Mouse (Mus musculus) inflammation-experienced regulatory T-cells, adult 6 months (primary cell): Measurements from ENCODE around the gene Taf5. TPM values are rescaled to one million over a fixed set of nuclear protein-coding genes. Genes with fewer than 3 reads are reported as not detected.

Experiments used
- ATAC-seq: one replicate; pipeline ENCODE4 v1.8.0; 2017
- polyA plus RNA-seq, 3 experiments: library from polyadenylated mRNA; unstranded; fragments of 100-300 nt; shearing (Covaris generic); gene quantifications; one replicate each; pipeline ENCODE4 v1.2.1; 2017

Taf5 gene
- polyA plus RNA-seq, 3 experiments from 2014 or later, result 1.6 to 3.3 (median 1.8) TPM

DNA sequence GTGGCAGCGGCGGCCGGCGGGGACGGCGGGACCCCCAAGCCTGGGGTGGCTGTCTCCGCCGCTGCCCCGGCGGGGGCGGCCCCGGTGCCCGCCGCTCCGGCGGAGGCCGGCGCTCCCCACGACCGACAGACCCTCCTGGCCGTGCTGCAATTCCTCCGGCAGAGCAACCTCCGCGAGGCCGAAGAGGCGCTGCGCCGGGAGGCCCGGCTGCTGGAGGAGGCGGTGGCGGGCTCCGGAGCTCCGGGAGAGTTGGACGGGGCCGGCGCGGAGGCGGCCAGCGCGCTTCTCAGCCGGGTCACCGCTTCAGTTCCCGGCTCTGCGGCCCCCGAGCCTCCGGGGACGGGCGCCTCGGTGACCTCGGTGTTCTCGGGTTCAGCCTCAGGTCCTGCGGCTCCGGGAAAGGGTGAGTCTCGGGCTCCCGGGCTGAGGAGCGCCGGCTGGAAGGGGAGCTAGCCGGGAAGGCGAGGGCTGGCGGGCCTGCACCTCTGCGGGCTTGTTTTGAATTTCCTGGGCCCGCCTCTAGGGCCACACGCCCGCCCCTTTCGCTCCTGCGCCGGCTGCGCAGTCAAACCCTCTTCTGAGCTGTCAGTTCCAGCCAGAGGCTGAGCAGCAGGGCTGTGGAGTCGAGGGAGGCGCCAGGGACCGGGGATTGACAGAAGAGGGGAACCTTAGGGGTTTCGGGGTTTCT is 522 bp downstream of the Taf5 start:
- ATAC-seq, result peak; percentile 94

DNA sequence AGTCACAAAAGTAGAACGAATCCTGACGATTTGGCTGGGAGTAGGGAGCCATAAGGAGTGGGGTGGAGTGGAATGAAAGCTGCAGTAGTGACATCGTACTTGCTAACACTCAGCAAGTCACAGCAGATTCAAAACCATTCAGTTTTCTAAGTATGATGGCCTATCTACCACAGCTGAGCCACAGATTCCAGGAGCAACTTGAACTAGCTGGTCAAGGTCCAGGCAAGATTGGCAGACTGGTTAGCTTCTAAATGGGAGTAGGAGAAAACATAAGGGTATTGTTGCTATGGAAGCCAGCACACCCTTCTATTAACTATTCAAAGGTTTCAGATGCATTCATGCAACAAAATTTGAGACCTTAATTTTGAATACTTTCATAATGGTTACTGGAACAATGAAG is 20.7 kb downstream of the Taf5 start:
- no peak for ATAC-seq

DNA sequence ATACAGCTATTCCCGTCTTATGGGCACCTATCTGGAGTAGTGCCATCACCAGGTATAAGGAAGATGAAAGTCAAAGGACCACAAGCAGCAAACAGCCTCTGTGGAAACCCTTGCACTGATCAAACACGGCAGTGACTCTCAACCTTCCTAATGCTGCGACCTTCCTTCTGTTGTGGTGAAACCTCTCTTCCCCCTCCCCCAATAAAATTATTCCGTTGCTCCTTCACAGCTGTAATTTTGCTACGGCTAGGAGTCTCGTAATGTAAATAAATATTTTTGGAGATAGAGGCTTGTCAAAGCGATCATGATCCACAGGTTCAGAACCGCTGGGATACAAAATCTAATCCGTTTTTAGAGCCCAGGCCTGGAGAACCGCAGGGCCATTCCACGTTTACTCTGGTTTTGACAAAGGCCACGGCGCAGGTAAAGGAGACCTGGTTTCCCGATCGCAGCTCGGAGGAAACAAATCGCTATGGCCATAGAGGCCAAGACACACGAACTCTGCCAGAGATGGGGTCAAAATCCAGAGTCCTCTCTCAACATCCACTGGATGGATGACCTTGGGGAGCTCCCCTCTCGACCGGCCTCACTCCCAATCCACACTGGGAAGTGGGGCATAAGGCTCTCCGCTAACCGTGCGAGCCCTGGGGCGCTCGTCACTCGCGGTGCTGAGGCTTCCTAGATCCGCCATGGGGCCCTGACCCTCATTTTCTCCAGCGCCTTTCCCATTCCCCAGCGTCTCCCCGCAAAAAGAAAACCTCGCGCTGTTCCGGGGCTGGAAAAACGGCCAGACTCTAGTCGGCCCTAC is 22.4 kb downstream of the Taf5 start:
- peak; percentile 39 for ATAC-seq

DNA sequence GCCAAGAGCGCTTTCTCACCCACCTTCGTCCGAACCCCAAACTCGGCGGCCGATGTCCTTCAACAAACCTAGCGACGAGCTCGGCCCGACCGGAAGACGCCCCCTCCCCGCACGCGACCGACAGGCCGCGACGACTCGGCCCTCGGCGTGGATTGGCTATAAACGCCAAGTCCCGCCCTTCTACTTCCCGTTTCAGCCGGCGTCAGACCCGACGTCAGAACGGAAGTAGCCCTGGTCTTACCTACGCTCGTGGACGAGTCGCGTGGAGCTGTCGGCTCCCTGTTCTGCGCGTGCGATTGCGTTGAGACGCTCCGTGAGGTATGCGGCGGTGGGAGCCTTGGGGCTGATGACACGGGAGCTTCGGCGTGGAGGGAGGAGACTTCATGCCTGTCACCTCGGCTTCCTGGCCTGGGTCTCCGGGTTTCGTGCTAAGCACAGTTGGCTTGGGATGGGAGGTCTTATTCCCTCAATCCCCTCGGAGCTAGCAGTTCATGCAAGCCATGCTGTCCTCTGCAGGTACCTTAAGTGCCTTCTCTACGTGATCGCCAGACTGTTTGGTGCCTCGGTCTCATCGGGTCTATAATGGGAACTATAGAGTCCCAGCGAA is 23.1 kb downstream of the Taf5 start, which contains the start of the genes Usmg5 and Pdcd11:
Gene Usmg5 (minus strand): TSS at position 98 of the 607 bp plus-strand sequence.
Gene Pdcd11 (plus strand): TSS at position 219 of the 607 bp plus-strand sequence.
- ATAC-seq, result peak; percentile 96

DNA sequence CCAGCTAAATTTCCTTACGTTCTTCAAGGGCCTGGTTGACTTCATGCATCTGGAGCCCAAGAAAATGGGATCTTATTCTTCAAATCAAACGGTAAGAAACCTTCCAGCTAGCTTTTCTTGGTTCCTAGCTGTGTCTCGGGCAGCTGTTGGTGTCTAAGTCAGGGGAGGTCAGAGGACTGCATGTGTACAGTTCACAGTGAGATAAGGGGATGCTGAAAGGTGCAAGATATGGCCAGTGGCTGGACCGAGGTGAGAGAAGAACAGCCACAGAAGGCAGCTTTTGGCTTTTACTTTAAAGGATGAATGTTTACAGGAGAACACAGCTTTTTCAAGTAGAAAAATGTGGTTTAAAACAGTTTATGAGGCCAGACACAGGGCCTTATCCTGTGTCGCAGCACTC is 33.5 kb downstream of the Taf5 start:
- no peak for ATAC-seq

DNA sequence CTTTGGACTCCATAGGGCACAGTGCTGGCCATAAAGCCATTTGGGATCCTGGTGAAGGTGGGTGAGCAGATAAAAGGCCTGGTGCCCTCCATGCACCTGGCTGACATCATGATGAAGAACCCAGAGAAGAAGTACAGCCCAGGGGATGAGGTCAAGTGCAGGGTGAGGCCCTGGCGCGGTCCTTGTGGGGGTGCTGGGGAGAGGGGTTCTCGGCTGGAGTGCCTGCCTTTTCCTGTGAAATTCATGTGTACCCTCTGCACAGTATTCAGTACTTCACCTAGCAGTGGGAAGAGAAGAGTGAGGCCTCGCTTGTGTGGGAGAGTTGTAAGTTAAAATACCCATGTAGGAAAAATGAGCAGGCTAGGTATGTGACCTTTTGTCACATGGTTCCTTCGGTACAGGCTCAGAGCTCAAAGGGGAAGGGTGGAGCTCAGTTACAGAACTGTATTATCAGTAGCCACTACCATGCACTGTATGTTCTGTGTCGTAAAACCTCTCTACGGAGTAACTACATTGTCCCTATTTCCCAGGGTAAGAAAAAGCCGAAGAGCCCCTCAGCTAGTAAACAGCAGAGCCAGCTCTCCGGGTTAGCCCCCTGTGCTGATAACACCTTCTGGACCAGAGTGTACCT is 37.2 kb downstream of the Taf5 start:
- no peak for ATAC-seq

DNA sequence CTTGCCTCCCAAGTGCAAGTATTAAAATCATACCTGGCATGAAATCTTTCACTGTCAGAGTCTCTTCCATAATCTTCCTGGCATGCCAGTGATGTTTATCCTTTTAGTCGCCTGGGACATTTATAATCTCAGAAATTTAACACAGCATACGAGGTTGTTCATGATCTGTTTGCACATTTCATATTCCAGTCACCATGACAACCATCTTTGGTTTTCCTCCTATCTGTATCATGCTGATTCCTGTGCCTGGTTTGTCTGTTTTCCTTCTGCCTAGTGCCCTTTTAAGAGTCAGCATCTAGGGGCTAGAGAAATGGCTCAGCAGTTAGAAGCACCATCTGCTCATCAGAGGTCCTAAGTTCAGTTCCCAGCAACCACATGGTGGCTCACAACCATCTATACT is 51.1 kb downstream of the Taf5 start:
- no peak for ATAC-seq

DNA sequence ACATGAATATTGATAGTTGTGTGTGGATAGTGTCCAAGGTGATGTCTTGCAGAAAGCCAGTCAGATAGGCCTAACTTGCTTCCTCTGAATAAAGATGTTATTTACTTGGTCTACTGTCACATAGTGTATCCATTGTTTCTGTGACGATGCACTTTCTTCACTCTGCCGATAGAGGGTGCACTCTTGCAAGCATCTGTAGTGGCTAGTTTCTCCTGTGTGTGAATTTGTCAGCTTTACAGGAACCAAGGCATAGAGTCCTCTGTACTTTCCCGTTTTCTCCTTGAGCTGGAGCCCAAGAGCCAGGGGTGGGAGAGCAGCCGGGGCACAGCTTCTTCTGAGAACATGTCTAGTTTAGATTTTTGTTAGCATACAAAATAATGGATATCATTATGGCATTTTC is 53.5 kb downstream of the Taf5 start:
- ATAC-seq, result no peak

DNA sequence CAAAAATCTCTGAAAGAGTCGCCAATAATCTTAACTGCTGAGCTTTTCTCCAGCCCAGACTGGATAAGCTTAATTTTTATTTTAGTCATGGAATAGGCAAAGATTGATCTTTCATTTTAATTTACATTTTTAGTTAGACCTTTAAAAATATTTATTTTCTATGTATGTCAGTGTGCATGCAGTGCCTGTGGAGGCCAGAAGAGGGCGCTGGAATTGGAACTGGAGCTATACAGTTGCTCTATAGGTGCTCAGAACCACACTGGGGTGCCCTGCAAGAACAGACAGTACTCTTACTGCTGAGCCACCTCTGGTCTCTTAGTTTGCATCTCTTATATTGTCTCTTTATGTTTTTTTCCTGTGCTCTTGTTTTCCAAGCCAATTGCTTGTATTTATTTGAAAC is 55.3 kb downstream of the Taf5 start:
- no peak for ATAC-seq

DNA sequence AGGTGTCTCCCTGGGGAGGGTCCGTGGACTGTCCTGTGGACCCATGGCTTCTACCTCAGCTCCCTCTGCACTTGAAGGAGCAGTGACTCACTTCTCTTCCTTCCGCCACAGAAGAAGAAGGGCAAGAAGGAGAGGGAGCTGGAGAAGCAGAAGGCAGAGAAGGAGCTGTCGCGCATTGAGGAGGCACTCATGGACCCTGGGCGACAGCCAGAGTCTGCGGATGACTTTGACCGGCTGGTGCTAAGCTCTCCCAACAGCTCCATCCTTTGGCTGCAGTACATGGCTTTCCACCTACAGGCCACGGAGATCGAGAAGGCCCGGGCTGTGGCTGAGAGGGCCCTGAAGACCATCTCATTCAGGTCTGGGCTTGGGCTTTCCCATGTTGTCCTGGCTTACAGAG is 60.6 kb downstream of the Taf5 start:
- ATAC-seq, result no peak

DNA sequence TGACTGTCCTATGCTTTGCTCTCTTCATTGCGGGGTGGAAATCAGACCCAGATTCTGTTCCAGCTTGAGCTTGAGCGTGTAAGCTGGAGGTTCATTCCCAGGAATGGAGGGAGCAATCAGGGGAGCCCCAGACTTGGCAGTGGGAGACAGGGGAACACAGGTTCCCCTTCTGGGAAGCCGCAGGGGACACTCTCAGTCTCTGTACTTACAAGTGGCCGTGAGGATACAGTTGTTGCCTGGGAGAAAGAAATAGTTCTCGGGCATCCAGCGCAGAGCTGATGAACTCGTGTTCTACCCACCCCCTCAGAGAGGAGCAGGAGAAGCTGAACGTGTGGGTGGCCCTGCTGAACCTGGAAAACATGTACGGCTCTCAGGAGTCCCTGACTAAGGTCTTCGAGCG is 61.3 kb downstream of the Taf5 start:
- ATAC-seq, result no peak

DNA sequence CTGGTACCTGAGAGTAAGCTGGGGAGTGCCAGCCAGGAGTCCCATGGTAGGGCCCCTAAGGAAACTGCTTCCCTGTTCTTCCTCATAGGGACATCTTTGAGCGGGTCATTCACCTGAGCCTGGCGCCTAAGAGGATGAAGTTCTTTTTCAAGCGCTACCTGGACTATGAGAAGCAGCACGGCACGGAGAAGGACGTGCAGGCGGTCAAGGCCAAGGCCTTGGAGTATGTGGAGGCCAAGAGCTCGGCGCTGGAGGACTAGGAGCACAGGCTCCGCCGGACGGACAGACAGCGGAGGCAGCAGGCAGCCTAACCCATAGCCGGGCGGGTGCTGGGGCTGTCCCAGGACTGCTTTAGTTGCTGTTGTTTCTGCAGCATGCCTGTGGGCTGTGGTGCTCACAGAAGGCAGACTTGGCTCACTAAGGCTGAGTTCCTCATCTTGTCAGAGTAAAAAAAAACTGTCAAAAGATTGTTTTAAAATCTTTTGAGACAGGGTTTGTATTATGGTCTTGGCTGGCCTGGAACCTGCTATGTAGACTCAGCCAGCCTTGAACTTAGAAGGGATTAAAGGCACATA is 63.1 kb downstream of the Taf5 start:
- no peak for ATAC-seq

Other genes with a start within 250 kb of the Taf5 start
- gene Ina, start 53.0 kb upstream of the Taf5 start, polyA plus RNA-seq, result not detected
- 10 to 100 TPM; 22.1 to 37.3 (median 31.6) TPM for gene Nt5c2, start 52.6 kb upstream of the Taf5 start, polyA plus RNA-seq
- 10 to 100 TPM in 1 of 3 experiments, 1 to 10 TPM in 2; 4.9 to 10.8 (median 9.7) TPM for gene Pcgf6, start 16.8 kb upstream of the Taf5 start, polyA plus RNA-seq
- gene Usmg5, start 22.9 kb downstream of the Taf5 start, polyA plus RNA-seq, result 100 to 1,000 TPM; 223 to 391 (median 299) TPM
- gene Pdcd11, start 23.0 kb downstream of the Taf5 start, polyA plus RNA-seq, result 1 to 10 TPM; 5.9 to 8.5 (median 7.3) TPM
- 10 to 100 TPM; 13.3 to 21.6 (median 15.8) TPM for gene Calhm2, start 70.5 kb downstream of the Taf5 start, polyA plus RNA-seq
- gene Calhm1, start 76.5 kb downstream of the Taf5 start, polyA plus RNA-seq, result not detected
- not detected for gene Calhm3, start 90.0 kb downstream of the Taf5 start, polyA plus RNA-seq
- gene Neurl1a, start 111.1 kb downstream of the Taf5 start, polyA plus RNA-seq, result under 1 TPM; 0.19 to 0.32 (median 0.25) TPM